Mouse (Mus musculus) MEL (cell line): ENCODE results near the gene Extl2. TPM values are rescaled to one million over a fixed set of nuclear protein-coding genes. Genes with fewer than 3 reads are reported as not detected.

ENCODE experiments used
- DNase-seq: peaks from one replicate; pipeline ENCODE4 v3.0.0; 2011; ENCODE audit warnings: low read depth, low spot score
- H3K27ac ChIP-seq: 2 replicates; pipeline ENCODE4 v1.5.1; 2012; ENCODE audit warnings: low read depth, mild to moderate bottlenecking, control low read depth, low read length, moderate library complexity; ENCODE audit not compliant: control insufficient read depth
- H3K27me3 ChIP-seq, 2 experiments: fragments of 150-350 bp in 1 of 2; sonication (generic) in 1 of 2; 2 replicates each; pipeline ENCODE4 v1.6.1; 2012; ENCODE audit warnings: low read length in 2 of 2, mild to moderate bottlenecking in 2 of 2, improper control_type of control experiment in 1 of 2, moderate library complexity in 1 of 2; ENCODE audit not compliant: insufficient read depth in 2 of 2, control insufficient read depth in 1 of 2
- H3K36me3 ChIP-seq, 2 experiments: 2 replicates each; pipeline ENCODE4 v1.6.1; 2012 to 2014; ENCODE audit warnings: low read length in 2 of 2, improper control_type of control experiment in 1 of 2, inconsistent platforms in 1 of 2, mild to moderate bottlenecking in 1 of 2; ENCODE audit not compliant: insufficient read depth in 2 of 2, control insufficient read depth in 1 of 2
- H3K4me1 ChIP-seq, 2 experiments: fragments of 150-350 bp in 1 of 2; sonication (generic) in 1 of 2; 2 replicates each; pipeline ENCODE4 v1.6.1; 2012; ENCODE audit warnings: low read length in 2 of 2, improper control_type of control experiment in 1 of 2, mild to moderate bottlenecking in 1 of 2; ENCODE audit not compliant: insufficient read depth in 2 of 2, control insufficient read depth in 1 of 2
- H3K4me3 ChIP-seq, 2 experiments: fragments of 150-350 bp in 1 of 2; sonication (generic) in 1 of 2; 2 replicates each; pipeline ENCODE4 v1.5.1; 2012; ENCODE audit warnings: low read depth in 2 of 2, low read length in 2 of 2, mild to moderate bottlenecking in 2 of 2, moderate library complexity in 2 of 2, control low read depth in 1 of 2, improper control_type of control experiment in 1 of 2; ENCODE audit not compliant: control insufficient read depth in 1 of 2, insufficient read depth in 1 of 2
- H3K79me2 ChIP-seq: 2 replicates; pipeline ENCODE4 v1.6.1; 2012; ENCODE audit warnings: mild to moderate bottlenecking, low read length, moderate library complexity; ENCODE audit not compliant: control insufficient read depth, poor library complexity, insufficient read depth
- H3K9ac ChIP-seq: 2 replicates; pipeline ENCODE4 v1.6.1; 2012; ENCODE audit warnings: low read depth, mild to moderate bottlenecking, control low read depth, low read length, moderate library complexity; ENCODE audit not compliant: control insufficient read depth, poor library complexity, severe bottlenecking
- H3K9me3 ChIP-seq: fragments of 150-350 bp; sonication (generic); replicated peaks from 2 replicates; pipeline ENCODE4 v1.6.1; 2012; ENCODE audit warnings: mild to moderate bottlenecking, low read length, improper control_type of control experiment, moderate library complexity; ENCODE audit not compliant: insufficient read depth
- EP300 ChIP-seq, 2 experiments: IDR thresholded peaks; 2 replicates each; pipeline ENCODE4 v1.6.1; 2011; ENCODE audit warnings: improper control_type of control experiment in 2 of 2, low read length in 2 of 2, low read depth in 1 of 2, mild to moderate bottlenecking in 1 of 2
- GABPA ChIP-seq: IDR thresholded peaks from 2 replicates; pipeline ENCODE4 v1.6.1; 2012; ENCODE audit warnings: low read depth, mild to moderate bottlenecking, inconsistent platforms, low read length, improper control_type of control experiment, moderate library complexity
- GATA1 ChIP-seq: IDR thresholded peaks from 2 replicates; pipeline ENCODE4 v1.6.1; 2011; ENCODE audit warnings: low read depth, low read length, improper control_type of control experiment
- MAFK ChIP-seq: IDR thresholded peaks from 2 replicates; pipeline ENCODE4 v1.6.1; 2011; ENCODE audit warnings: low read depth, mild to moderate bottlenecking, low read length, improper control_type of control experiment, borderline replicate concordance
- MXI1 ChIP-seq: IDR thresholded peaks from 2 replicates; pipeline ENCODE4 v1.6.1; 2011; ENCODE audit warnings: mild to moderate bottlenecking, low read depth, low read length, improper control_type of control experiment
- MYB ChIP-seq: IDR thresholded peaks from 2 replicates; pipeline ENCODE4 v1.6.1; 2011; ENCODE audit warnings: mild to moderate bottlenecking, low read depth, low read length, improper control_type of control experiment
- NELFE ChIP-seq: IDR thresholded peaks from 2 replicates; pipeline ENCODE4 v1.6.1; 2011; ENCODE audit warnings: low read depth, low read length, improper control_type of control experiment
- POLR2A ChIP-seq, 2 experiments: IDR thresholded peaks; 2 replicates each; pipeline ENCODE4 v1.6.1; 2011 to 2012; ENCODE audit warnings: low read length in 2 of 2, mild to moderate bottlenecking in 2 of 2, control low read depth in 1 of 2, improper control_type of control experiment in 1 of 2, low read depth in 1 of 2, moderate library complexity in 1 of 2; ENCODE audit not compliant: control insufficient read depth in 1 of 2, insufficient read depth in 1 of 2, poor library complexity in 1 of 2
- POLR2AphosphoS5 ChIP-seq: IDR thresholded peaks from 2 replicates; pipeline ENCODE4 v1.6.1; 2012; ENCODE audit warnings: low read depth, borderline replicate concordance, mild to moderate bottlenecking, inconsistent platforms, low read length, moderate library complexity, mixed read lengths
- RCOR1 ChIP-seq: IDR thresholded peaks from 2 replicates; pipeline ENCODE4 v1.6.1; 2012; ENCODE audit warnings: low read depth, mild to moderate bottlenecking, inconsistent platforms, low read length, improper control_type of control experiment
- SIN3A ChIP-seq: IDR thresholded peaks from 2 replicates; pipeline ENCODE4 v1.6.1; 2012; ENCODE audit warnings: low read length, improper control_type of control experiment, inconsistent platforms
- TAL1 ChIP-seq: IDR thresholded peaks from 2 replicates; pipeline ENCODE4 v1.6.1; 2012; ENCODE audit warnings: mild to moderate bottlenecking, inconsistent platforms, low read length, moderate library complexity, mixed read lengths
- TBP ChIP-seq: IDR thresholded peaks from 2 replicates; pipeline ENCODE4 v1.8.0; 2011; ENCODE audit warnings: low read depth, low read length, improper control_type of control experiment
- TCF12 ChIP-seq: IDR thresholded peaks from 2 replicates; pipeline ENCODE4 v1.6.1; 2014; ENCODE audit warnings: low read depth, mild to moderate bottlenecking, inconsistent platforms, low read length, improper control_type of control experiment, moderate library complexity
- USF1 ChIP-seq: IDR thresholded peaks from 2 replicates; pipeline ENCODE4 v1.6.1; 2014; ENCODE audit warnings: low read depth, mild to moderate bottlenecking, inconsistent platforms, low read length, improper control_type of control experiment, moderate library complexity
- ZKSCAN1 ChIP-seq: IDR thresholded peaks from 2 replicates; pipeline ENCODE4 v1.6.1; 2012; ENCODE audit warnings: low read depth, mild to moderate bottlenecking, inconsistent platforms, low read length, improper control_type of control experiment, moderate library complexity
- ZNF384 ChIP-seq: IDR thresholded peaks from 2 replicates; pipeline ENCODE4 v1.6.1; 2012; ENCODE audit warnings: low read depth, mild to moderate bottlenecking, inconsistent platforms, low read length, improper control_type of control experiment
- polyA plus RNA-seq, 2 experiments: library from polyadenylated mRNA; stranded (reverse) in 1 of 2; unstranded in 1 of 2; fragments of >175 nt in 1 of 2; fragments of >200 nt in 1 of 2; gene quantifications; 2 replicates each; pipeline versions ENCODE4 v1.2.1 to v1.2.4; 2012; ENCODE audit warnings: low replicate concordance in 2 of 2, low read depth in 1 of 2; ENCODE audit not compliant: insufficient read length in 2 of 2, insufficient read depth in 1 of 2, missing spikeins in 1 of 2
- total RNA-seq: library from RNA; depleted of rRNA; stranded (reverse); fragments of 300-350 nt; gene quantifications from 2 replicates; pipeline ENCODE4 v1.2.3, GENCODE M21; 2012

Extl2 gene
- total and polyA plus RNA-seq, 3 experiments = 6.6 to 10.5 TPM; not detected in 1

GRCm38 (mm10) chr3:115984653-115985052 lies 22.6 kb upstream of the Extl2 start:
- Histone ChIP-seq H3K4me3 (no peak overlapping the region), H3K9me3 (no peaks in the 10 kb centered on the region), H3K79me2 (no peaks in the 10 kb centered on the region), H3K27ac (no peak overlapping the region), H3K9ac (no peak overlapping the region), H3K27me3 (no peaks in the 10 kb centered on the region), H3K4me1 (no peaks in the 10 kb centered on the region), H3K36me3 (peaks cover 0 to 21% of the 10 kb centered on the region in 2 experiments; a peak in 3 of 4 replicates)
- TF ChIP-seq POLR2A (IDR thresholded peaks at IDR 0.05; ENCODE audit: control insufficient read depth in 1 of 2, insufficient read depth in 1 of 2, low read depth in 1 of 2, low read length in 2 of 2, poor library complexity in 1 of 2) = no peak
- DNase-seq = no peak

GRCm38 (mm10) chr3:115985183-115985892 lies 21.9 kb upstream of the Extl2 start:
- no peaks in the 10 kb centered on the region for H3K4me1 ChIP-seq
- H3K79me2 ChIP-seq = no peaks in the 10 kb centered on the region
- H3K4me3 ChIP-seq = no peak overlapping the region
- DNase-seq = peak; percentile 27
- H3K9me3 ChIP-seq = no peaks in the 10 kb centered on the region
- peaks cover 0 to 22% of the 10 kb centered on the region in 2 experiments; a peak in 3 of 4 replicates for H3K36me3 ChIP-seq
- H3K27ac ChIP-seq = no peak overlapping the region
- TF ChIP-seq GATA1 (no peak), TCF12 (no peak), TAL1 (no peak), SIN3A (no peak), NELFE (no peak), GABPA (no peak), RCOR1 (no peak), ZNF384 (no peak), MXI1 (no peak), USF1 (no peak), POLR2AphosphoS5 (no peak), TBP (no peak), MYB (no peak), EP300 (IDR thresholded peaks at IDR 0.05; ENCODE audit: low read depth in 1 of 2, low read length in 2 of 2) (no peak), MAFK (no peak), ZKSCAN1 (no peak)
- H3K27me3 ChIP-seq = no peaks in the 10 kb centered on the region
- H3K9ac ChIP-seq = no peak overlapping the region
